Mouse (Mus musculus) hindbrain, embryonic 16.5 days (tissue): ENCODE measurements around the gene Gm11037. TPM values are rescaled to one million over a fixed set of nuclear protein-coding genes. Genes with fewer than 3 reads are reported as not detected.

Experiments used
- ATAC-seq: fragments of 200-750 bp; cut with Nextera tagmentation; 2 replicates; pipeline ENCODE4 v1.8.0; 2017; ENCODE audit warnings: moderate TSS enrichment, moderate library complexity
- H3K27ac ChIP-seq: fragments of 300-500 bp; sonication (generic); 2 replicates; pipeline ENCODE4 v1.5.1; 2014; ENCODE audit warnings: low read depth, mild to moderate bottlenecking, control low read depth, low read length, moderate library complexity
- H3K27me3 ChIP-seq: fragments of 300-500 bp; sonication (generic); replicated peaks from 2 replicates; pipeline ENCODE4 v1.6.1; 2014; ENCODE audit warnings: low read length; ENCODE audit not compliant: control insufficient read depth, insufficient read depth
- H3K36me3 ChIP-seq: fragments of 300-500 bp; sonication (generic); 2 replicates; pipeline ENCODE4 v1.6.1; 2014; ENCODE audit warnings: mild to moderate bottlenecking, low read length, moderate library complexity, mixed read lengths; ENCODE audit not compliant: control insufficient read depth, insufficient read depth
- H3K4me1 ChIP-seq: fragments of 300-500 bp; sonication (generic); 2 replicates; pipeline ENCODE4 v1.6.1; 2014; ENCODE audit warnings: low read depth, low read length; ENCODE audit not compliant: control insufficient read depth, insufficient read depth
- H3K4me2 ChIP-seq: fragments of 300-500 bp; sonication (generic); 2 replicates; pipeline ENCODE4 v1.6.1; 2014; ENCODE audit warnings: mild to moderate bottlenecking, low read length, control low read depth, moderate library complexity
- H3K4me3 ChIP-seq: fragments of 300-500 bp; sonication (generic); 2 replicates; pipeline ENCODE4 v1.5.1; 2014; ENCODE audit warnings: mild to moderate bottlenecking, low read length, control low read depth, moderate library complexity
- H3K9ac ChIP-seq: fragments of 300-500 bp; sonication (generic); 2 replicates; pipeline ENCODE4 v1.6.1; 2014; ENCODE audit warnings: low read depth, mild to moderate bottlenecking, control low read depth, low read length, moderate library complexity
- H3K9me3 ChIP-seq: fragments of 300-500 bp; sonication (generic); 2 replicates; pipeline ENCODE4 v1.6.1; 2014; ENCODE audit warnings: mild to moderate bottlenecking, low read length, moderate library complexity; ENCODE audit not compliant: control insufficient read depth
- WGBS: fragments of 180-500 bp; shearing (Covaris S2); extraction: QIAGEN DNeasy Blood & Tissue Kit; methylation state at CpG from one replicate; pipeline ENCODE4 v1.1.7; 2014; 5-methylcytosine and 5-hydroxymethylcytosine counted together
- polyA plus RNA-seq: library from polyadenylated mRNA; unstranded; fragments of >200 nt; fragmentation: Nextera tagmentation; extraction: Ambion mirVana; gene quantifications from 2 replicates; pipeline ENCODE4 v1.2.1, GENCODE M21; 2015

Gene Gm11037
- polyA plus RNA-seq, 1 experiment from 2014 or later = not detected

GRCm38 (mm10) chr2:131135521-131136139, 2.3 kb downstream of the Gm11037 start:
- Histone ChIP-seq H3K36me3 (no peaks in the 10 kb centered on the region), H3K27me3 (no peaks in the 10 kb centered on the region), H3K9ac (no peak overlapping the region), H3K4me2 (no peak overlapping the region), H3K4me1 (no peaks in the 10 kb centered on the region), H3K4me3 (no peak overlapping the region), H3K27ac (no peak overlapping the region), H3K9me3 (no peaks in the 10 kb centered on the region)
- 83% methylated on average over 11 of the region's 11 CpGs for WGBS
- no peak for ATAC-seq

GRCm38 (mm10) chr2:131138296-131138695, 5.0 kb downstream of the Gm11037 start:
- 76% methylated on average over 4 of the region's 4 CpGs for WGBS
- Histone ChIP-seq H3K27me3 (no peaks in the 10 kb centered on the region), H3K9ac (no peak overlapping the region), H3K4me3 (no peak overlapping the region), H3K9me3 (no peaks in the 10 kb centered on the region), H3K4me2 (no peak overlapping the region), H3K4me1 (no peaks in the 10 kb centered on the region), H3K27ac (no peak overlapping the region), H3K36me3 (no peaks in the 10 kb centered on the region)
- no peak for ATAC-seq

GRCm38 (mm10) chr2:131138760-131139159, 5.5 kb downstream of the Gm11037 start:
- Histone ChIP-seq H3K4me3 (no peak overlapping the region), H3K27me3 (no peaks in the 10 kb centered on the region), H3K27ac (no peak overlapping the region), H3K9ac (no peak overlapping the region), H3K9me3 (no peaks in the 10 kb centered on the region), H3K36me3 (0 out of 2 replicates have a peak, but pooled peaks cover 2% of the 10 kb centered on the region), H3K4me1 (no peaks in the 10 kb centered on the region), H3K4me2 (no peak overlapping the region)
- WGBS = 71% methylated on average over 7 of the region's 7 CpGs
- no peak for ATAC-seq

- H3K27me3 ChIP-seq = no peaks in the 10 kb centered on the region
- ATAC-seq = no peak
- H3K27ac ChIP-seq = no peak overlapping the region
- H3K9me3 ChIP-seq = no peaks in the 10 kb centered on the region
- H3K36me3 ChIP-seq = peaks cover 2% of the 10 kb centered on the region; the same call in 1 of the 2 replicates
- H3K4me3 ChIP-seq = no peak overlapping the region
- no peak overlapping the region for H3K4me2 ChIP-seq
- no peaks in the 10 kb centered on the region for H3K4me1 ChIP-seq
- WGBS = 94% methylated on average over 5 of the region's 5 CpGs
- H3K9ac ChIP-seq = no peak overlapping the region
These were observed 6.0 kb downstream of the Gm11037 start for GRCm38 (mm10) chr2:131139287-131139686.

- Histone ChIP-seq H3K27me3 (no peaks in the 10 kb centered on the region), H3K4me2 (no peak overlapping the region), H3K9me3 (no peaks in the 10 kb centered on the region), H3K36me3 (peaks cover 9% of the 10 kb centered on the region), H3K4me3 (no peak overlapping the region), H3K4me1 (no peaks in the 10 kb centered on the region), H3K27ac (no peak overlapping the region), H3K9ac (no peak overlapping the region)
- 63% methylated on average over 5 of the region's 5 CpGs for WGBS
- no peak for ATAC-seq
These were observed 6.7 kb downstream of the Gm11037 start for GRCm38 (mm10) chr2:131139886-131140532.

GRCm38 (mm10) chr2:131140533-131140905, 7.2 kb downstream of the Gm11037 start:
- Histone ChIP-seq H3K27me3 (no peaks in the 10 kb centered on the region), H3K4me1 (no peaks in the 10 kb centered on the region), H3K36me3 (peaks cover 14% of the 10 kb centered on the region), H3K4me3 (no peak overlapping the region), H3K9ac (no peak overlapping the region), H3K9me3 (no peaks in the 10 kb centered on the region), H3K27ac (no peak overlapping the region), H3K4me2 (no peak overlapping the region)
- 69% methylated on average over 5 of the region's 5 CpGs for WGBS
- no peak for ATAC-seq

GRCm38 (mm10) chr2:131141336-131141986, 8.2 kb downstream of the Gm11037 start:
- H3K27me3 ChIP-seq = no peaks in the 10 kb centered on the region
- 92% methylated on average over 8 of the region's 8 CpGs for WGBS
- no peak overlapping the region; the same call in 1 of the 2 replicates for H3K9ac ChIP-seq
- no peaks in the 10 kb centered on the region for H3K9me3 ChIP-seq
- no peak overlapping the region for H3K4me2 ChIP-seq
- no peak overlapping the region for H3K4me3 ChIP-seq
- no peak for ATAC-seq
- peaks cover 14% of the 10 kb centered on the region for H3K36me3 ChIP-seq
- no peaks in the 10 kb centered on the region for H3K4me1 ChIP-seq
- no peak overlapping the region for H3K27ac ChIP-seq

GRCm38 (mm10) chr2:131142592-131142991, 9.3 kb downstream of the Gm11037 start:
- 27% methylated on average over 18 of the region's 18 CpGs for WGBS
- H3K4me1 ChIP-seq = no peaks in the 10 kb centered on the region
- no peak overlapping the region; the same call in 1 of the 2 replicates for H3K4me2 ChIP-seq
- H3K4me3 ChIP-seq = no peak overlapping the region
- H3K9ac ChIP-seq = no peak overlapping the region
- H3K27ac ChIP-seq = no peak overlapping the region
- no peaks in the 10 kb centered on the region for H3K27me3 ChIP-seq
- ATAC-seq = no peak
- peaks cover 21% of the 10 kb centered on the region for H3K36me3 ChIP-seq
- no peaks in the 10 kb centered on the region for H3K9me3 ChIP-seq

GRCm38 (mm10) chr2:131143007-131143780, 9.9 kb downstream of the Gm11037 start:
- no peak overlapping the region for H3K4me3 ChIP-seq
- H3K9me3 ChIP-seq = no peaks in the 10 kb centered on the region
- H3K4me2 ChIP-seq = no peak overlapping the region; the same call in 1 of the 2 replicates
- no peak overlapping the region for H3K27ac ChIP-seq
- ATAC-seq = no peak
- 68% methylated on average over 22 of the region's 22 CpGs for WGBS
- peaks cover 27% of the 10 kb centered on the region for H3K36me3 ChIP-seq
- H3K4me1 ChIP-seq = no peaks in the 10 kb centered on the region
- no peak overlapping the region for H3K9ac ChIP-seq
- no peaks in the 10 kb centered on the region for H3K27me3 ChIP-seq
